Mouse (Mus musculus) heart, adult 2 months (tissue): ENCODE measurements around the gene Rrp8.

ENCODE experiments used
- CTCF ChIP-seq: fragments of 200-600 bp; IDR thresholded peaks from 2 replicates; pipeline ENCODE4 v1.8.1; 2022; ENCODE audit warnings: antibody characterized with exemption, mild to moderate bottlenecking, moderate library complexity
- EP300 ChIP-seq: fragments of 200-500 bp; IDR thresholded peaks from 2 replicates; pipeline ENCODE4 v1.6.1; 2011; ENCODE audit warnings: low read depth, low read length, control low read depth; ENCODE audit not compliant: insufficient read depth
- POLR2A ChIP-seq: fragments of 200-500 bp; IDR thresholded peaks from 2 replicates; pipeline ENCODE4 v1.6.1; 2011; ENCODE audit warnings: mild to moderate bottlenecking, low read depth, low read length, control low read depth; ENCODE audit not compliant: insufficient read depth

DNA sequence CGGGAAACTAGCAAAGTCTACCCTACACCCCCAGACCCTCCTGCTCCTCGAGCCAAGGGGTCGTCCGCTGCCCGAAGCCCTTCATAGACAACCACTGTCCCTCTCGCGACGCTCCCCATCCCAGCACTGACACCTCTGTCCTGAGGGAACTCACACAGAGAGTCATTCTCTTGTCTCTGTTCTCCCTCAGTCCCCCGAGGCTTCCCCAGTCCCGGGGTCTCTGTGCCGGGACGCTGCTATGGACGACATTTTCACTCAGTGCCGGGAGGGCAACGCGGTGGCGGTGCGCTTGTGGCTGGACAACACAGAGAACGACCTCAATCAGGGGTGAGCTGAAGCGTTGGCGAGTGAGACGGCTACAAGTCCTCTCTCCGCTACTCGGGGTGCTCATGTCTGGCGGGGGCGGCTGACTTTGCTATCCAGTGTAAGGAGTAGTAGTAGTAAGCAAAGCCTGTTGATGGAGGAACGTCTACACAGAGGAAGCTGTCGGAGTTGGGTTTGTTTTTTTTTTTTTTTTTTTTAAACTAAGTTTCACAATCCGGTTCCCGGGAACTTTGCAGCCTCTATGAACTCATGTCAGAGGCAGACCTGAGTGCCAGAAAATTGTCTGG is at the start of gene Rrp8:
- TF ChIP-seq EP300 (no peak), CTCF (no peak), POLR2A (no peak)
